Mouse (Mus musculus): ENCODE measurements at regions not wholly inside any gene's neighbourhood (a gene's known extent, or its start where the extent isn't known, plus 50 kb on each side); places are given as distances from the start of the nearest gene placed in this dataset.

- TF ChIP-seq CTCF (conservative IDR thresholded peaks at IDR 0.05; ENCODE audit: low read length): no peak
- no peak for TF ChIP-seq POU5F1 (IDR thresholded peaks at IDR 0.05; ENCODE audit: borderline replicate concordance, low read length)
These were observed 154.0 kb downstream of the Qrsl1 start for GRCm38 (mm10) chr10:43747541-43747940.

Data from E14TG2a.4 (cell line).